In the genomic region with DNA sequence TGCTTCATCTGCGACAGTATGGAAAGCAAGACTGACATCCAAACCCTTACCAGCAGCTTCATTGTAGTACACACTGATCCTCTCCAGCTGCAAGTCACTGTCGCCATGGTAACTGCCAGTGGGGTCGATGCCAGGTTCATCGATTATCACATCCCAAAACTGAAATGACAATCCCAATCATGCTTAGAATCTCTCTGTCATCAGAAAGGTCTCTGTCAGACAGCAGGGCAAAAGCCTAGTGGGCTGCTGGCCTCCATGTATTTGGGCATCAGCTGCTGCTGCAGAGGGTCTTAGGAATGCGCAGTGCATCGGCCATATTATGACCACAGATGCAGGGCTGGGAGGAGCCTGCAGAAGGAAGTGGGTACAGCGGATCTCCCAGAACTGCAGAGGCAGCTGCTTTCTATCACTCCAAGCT, we compare ENCODE assay signal across 9 mouse cellular contexts. TPM values are rescaled to one million over a fixed set of nuclear protein-coding genes. Genes with fewer than 3 reads are reported as not detected.
DNase-seq lines count a peak whose midpoint lies in the region; ATAC-seq and TF ChIP-seq lines count a peak whose summit lies in the region.
"Had no signal": no experiment of that assay in that cellular context is flagged by ENCODE, and none has a peak within 500 bp of the region (broad histone marks: within the 10 kb centered on the region; RNA-seq: fewer than 3 reads in every experiment).

No protein-coding gene starts in this region.

- peak; percentile 47; the same call in 1 of the 2 replicates for ATAC-seq in intestine, embryonic 14.5 days (replicated peaks; ENCODE audit: low FRiP score, low TSS enrichment, low read depth)
- ATAC-seq in intestine, postnatal 0 days = no peak
- ATAC-seq in embryonic facial prominence, embryonic 14.5 days (ENCODE audit: low read depth) = peak; percentile 75
- ATAC-seq in liver, postnatal 0 days = 0 out of 2 replicates have a peak, but pooled peaks have one; percentile 27

- no peak for TF ChIP-seq POLR2A in cerebellum, adult 2 months (IDR thresholded peaks at IDR 0.05; ENCODE audit: borderline replicate concordance, insufficient read depth, low read length)

- H3K4me3 ChIP-seq in intestine, embryonic 14.5 days (ENCODE audit: low read depth, low read length) = no peak overlapping the region
- no peak overlapping the region for H3K4me3 ChIP-seq in intestine, postnatal 0 days (ENCODE audit: low read depth, low read length)
- H3K4me3 ChIP-seq in embryonic facial prominence, embryonic 14.5 days (ENCODE audit: low read depth, low read length) = no peak overlapping the region
- H3K4me3 ChIP-seq in liver, postnatal 0 days (ENCODE audit: low read depth, low read length) = no peak overlapping the region
- H3K4me3 ChIP-seq in cerebellum, adult 2 months (replicated peaks; ENCODE audit: insufficient read depth, low read depth, low read length) = no peak overlapping the region
- H3K4me3 ChIP-seq: limb, embryonic 15.5 days had no signal

- no peak for TF ChIP-seq CTCF in intestine, postnatal 0 days (IDR thresholded peaks at IDR 0.05; ENCODE audit: low read depth)
- TF ChIP-seq CTCF in liver, postnatal 0 days (IDR thresholded peaks at IDR 0.05; ENCODE audit: low read depth) = no peak
- no peak for TF ChIP-seq CTCF in cerebellum, adult 2 months (IDR thresholded peaks at IDR 0.05; ENCODE audit: borderline replicate concordance, insufficient read depth, low read depth, low read length)

- peak overlapping the region; percentile 11; the same call in 1 of the 2 replicates for H3K4me2 ChIP-seq in intestine, embryonic 14.5 days (ENCODE audit: low read length)
- no peak overlapping the region for H3K4me2 ChIP-seq in intestine, postnatal 0 days (replicated peaks; ENCODE audit: low read depth)
- no peak overlapping the region for H3K4me2 ChIP-seq in embryonic facial prominence, embryonic 14.5 days (ENCODE audit: low read depth, low read length)
- H3K4me2 ChIP-seq in liver, postnatal 0 days (ENCODE audit: low read depth, low read length) = peak overlapping the region; percentile 20; the same call in 1 of the 2 replicates
- H3K4me2 ChIP-seq: limb, embryonic 15.5 days had no signal

- no peak for TF ChIP-seq EP300 in liver, postnatal 0 days (IDR thresholded peaks at IDR 0.05; ENCODE audit: low read depth)

- peak; percentile 60 for DNase-seq in intestine, embryonic 14.5 days (ENCODE audit: low spot score)
- no peak for DNase-seq in embryonic facial prominence, embryonic 14.5 days (ENCODE audit: low spot score)
- no peak for DNase-seq in liver, postnatal 0 days
- peak; percentile 46 for DNase-seq in retina, postnatal 1 day
- no peak for DNase-seq in adrenal gland, postnatal 36 days
- no peak for DNase-seq in adipocyte (ENCODE audit: low spot score)
- DNase-seq in cerebellum, adult 2 months = no peak

- 30% methylated on average over 7 of the region's 7 CpGs for WGBS in intestine, embryonic 14.5 days
- WGBS in intestine, postnatal 0 days = 45% methylated on average over 7 of the region's 7 CpGs
- 48% methylated on average over 7 of the region's 7 CpGs for WGBS in embryonic facial prominence, embryonic 14.5 days
- 40% methylated on average over 7 of the region's 7 CpGs for WGBS in liver, postnatal 0 days (ENCODE audit: insufficient replicate concordance)
- 50% methylated on average over 7 of the region's 7 CpGs for WGBS in cerebellum, adult 2 months

- peaks cover 11% of the 10 kb centered on the region for H3K4me1 ChIP-seq in intestine, embryonic 14.5 days (replicated peaks; ENCODE audit: control insufficient read depth, insufficient read depth, low read length)
- H3K4me1 ChIP-seq in intestine, postnatal 0 days (replicated peaks; ENCODE audit: control insufficient read depth, insufficient read depth, low read length) = no peaks in the 10 kb centered on the region; the same call in 1 of the 2 replicates
- peaks cover 11% of the 10 kb centered on the region for H3K4me1 ChIP-seq in embryonic facial prominence, embryonic 14.5 days (ENCODE audit: control insufficient read depth, insufficient read depth, low read length)
- peaks cover 3% of the 10 kb centered on the region for H3K4me1 ChIP-seq in liver, postnatal 0 days (ENCODE audit: insufficient read depth)
- peaks cover 10% of the 10 kb centered on the region for H3K4me1 ChIP-seq in cerebellum, adult 2 months (ENCODE audit: control insufficient read depth, insufficient read depth, low read length)

- H3K9me3 ChIP-seq in intestine, embryonic 14.5 days (ENCODE audit: control insufficient read depth, low read length) = no peaks in the 10 kb centered on the region
- no peaks in the 10 kb centered on the region for H3K9me3 ChIP-seq in intestine, postnatal 0 days (ENCODE audit: control insufficient read depth)
- H3K9me3 ChIP-seq in embryonic facial prominence, embryonic 14.5 days (ENCODE audit: control insufficient read depth, low read length) = no peaks in the 10 kb centered on the region
- H3K9me3 ChIP-seq in liver, postnatal 0 days (ENCODE audit: low read length) = no peaks in the 10 kb centered on the region
- H3K9me3 ChIP-seq: limb, embryonic 15.5 days had no signal

- peak overlapping the region; percentile 54 for H3K27ac ChIP-seq in intestine, embryonic 14.5 days (ENCODE audit: low read depth)
- H3K27ac ChIP-seq in intestine, postnatal 0 days (ENCODE audit: low read depth, low read length) = no peak overlapping the region
- H3K27ac ChIP-seq in embryonic facial prominence, embryonic 14.5 days (replicated peaks; ENCODE audit: low read depth, low read length) = peak overlapping the region; percentile 63
- H3K27ac ChIP-seq in liver, postnatal 0 days (ENCODE audit: low read depth) = no peak overlapping the region
- H3K27ac ChIP-seq in cerebellum, adult 2 months (ENCODE audit: insufficient read depth, low read length) = no peak overlapping the region
- H3K27ac ChIP-seq: limb, embryonic 15.5 days had no signal

- H3K36me3 ChIP-seq in intestine, embryonic 14.5 days (ENCODE audit: control insufficient read depth, insufficient read depth, low read length) = no peaks in the 10 kb centered on the region
- no peaks in the 10 kb centered on the region for H3K36me3 ChIP-seq in intestine, postnatal 0 days (ENCODE audit: control insufficient read depth, insufficient read depth)
- H3K36me3 ChIP-seq in embryonic facial prominence, embryonic 14.5 days (ENCODE audit: control insufficient read depth, insufficient read depth, low read length) = no peaks in the 10 kb centered on the region
- no peaks in the 10 kb centered on the region for H3K36me3 ChIP-seq in liver, postnatal 0 days (replicated peaks; ENCODE audit: insufficient read depth, low read length)
- H3K36me3 ChIP-seq: limb, embryonic 15.5 days had no signal

- no peak overlapping the region for H3K9ac ChIP-seq in intestine, embryonic 14.5 days (ENCODE audit: low read length)
- no peak overlapping the region for H3K9ac ChIP-seq in intestine, postnatal 0 days (ENCODE audit: low read depth, low read length)
- no peak overlapping the region for H3K9ac ChIP-seq in embryonic facial prominence, embryonic 14.5 days (ENCODE audit: low read depth, low read length)
- H3K9ac ChIP-seq in liver, postnatal 0 days (replicated peaks) = no peak overlapping the region
- H3K9ac ChIP-seq: limb, embryonic 15.5 days had no signal

- H3K27me3 ChIP-seq in intestine, embryonic 14.5 days (replicated peaks; ENCODE audit: control insufficient read depth, insufficient read depth, low read length) = no peaks in the 10 kb centered on the region
- no peaks in the 10 kb centered on the region for H3K27me3 ChIP-seq in intestine, postnatal 0 days (replicated peaks; ENCODE audit: control insufficient read depth, insufficient read depth, low read length)
- H3K27me3 ChIP-seq in embryonic facial prominence, embryonic 14.5 days (replicated peaks; ENCODE audit: control insufficient read depth, insufficient read depth, low read length) = no peaks in the 10 kb centered on the region
- H3K27me3 ChIP-seq in liver, postnatal 0 days (ENCODE audit: insufficient read depth, low read length) = no peaks in the 10 kb centered on the region
- H3K27me3 ChIP-seq in cerebellum, adult 2 months (ENCODE audit: control insufficient read depth, insufficient read depth, low read length) = no peaks in the 10 kb centered on the region
- H3K27me3 ChIP-seq: limb, embryonic 15.5 days had no signal

RNA-seq across cellular contexts. Expression of gene Tubb2a, which starts 11.1 kb away (rescaled TPM):
- polyA plus RNA-seq in intestine, embryonic 14.5 days (2014; fragmentation: Nextera tagmentation; extraction: Ambion mirVana) = 200 and 219 TPM in 2 replicates
- polyA plus RNA-seq in intestine, postnatal 0 days (2015; fragmentation: Nextera tagmentation; extraction: Ambion mirVana) = 218 and 292 TPM in 2 replicates
- polyA plus RNA-seq in embryonic facial prominence, embryonic 14.5 days (2014; fragmentation: Nextera tagmentation; extraction: Ambion mirVana) = 268 and 303 TPM in 2 replicates
- polyA plus RNA-seq in liver, postnatal 0 days (2015; fragmentation: Nextera tagmentation; extraction: Ambion mirVana) = 64.7 and 78.8 TPM in 2 replicates
- 10 to 100 TPM; 24.6 to 42.9 TPM for total RNA-seq in adrenal gland, postnatal 36 days (2021)
- 850 and 867 TPM in 2 replicates for polyA plus RNA-seq in cerebellum, adult 2 months (2012; rRNA removed)

RNA-seq across cellular contexts. Expression of gene Tubb2b, which starts 41.4 kb away (rescaled TPM):
- 35.5 and 41.5 TPM in 2 replicates for polyA plus RNA-seq in intestine, embryonic 14.5 days (2014; fragmentation: Nextera tagmentation; extraction: Ambion mirVana)
- 14.1 and 15.4 TPM in 2 replicates for polyA plus RNA-seq in intestine, postnatal 0 days (2015; fragmentation: Nextera tagmentation; extraction: Ambion mirVana)
- 51.3 and 52.1 TPM in 2 replicates for polyA plus RNA-seq in embryonic facial prominence, embryonic 14.5 days (2014; fragmentation: Nextera tagmentation; extraction: Ambion mirVana)
- 0.28 and 0.31 TPM in 2 replicates for polyA plus RNA-seq in liver, postnatal 0 days (2015; fragmentation: Nextera tagmentation; extraction: Ambion mirVana)
- total RNA-seq in adrenal gland, postnatal 36 days (2021) = 1 to 10 TPM; 1.4 to 2.2 TPM
- 224 and 255 TPM in 2 replicates for polyA plus RNA-seq in cerebellum, adult 2 months (2012; rRNA removed)

RNA-seq across cellular contexts. Expression of gene Bphl, which starts 51.5 kb away (rescaled TPM):
- polyA plus RNA-seq in intestine, embryonic 14.5 days (2014; fragmentation: Nextera tagmentation; extraction: Ambion mirVana) = 40.4 TPM in 2 replicates
- polyA plus RNA-seq in intestine, postnatal 0 days (2015; fragmentation: Nextera tagmentation; extraction: Ambion mirVana) = 51.5 and 58.2 TPM in 2 replicates
- 47.2 and 52.6 TPM in 2 replicates for polyA plus RNA-seq in embryonic facial prominence, embryonic 14.5 days (2014; fragmentation: Nextera tagmentation; extraction: Ambion mirVana)
- 95.6 and 107 TPM in 2 replicates for polyA plus RNA-seq in liver, postnatal 0 days (2015; fragmentation: Nextera tagmentation; extraction: Ambion mirVana)
- 10 to 100 TPM; 89.7 to 98.7 TPM for total RNA-seq in adrenal gland, postnatal 36 days (2021)
- 70.8 and 75.3 TPM in 2 replicates for polyA plus RNA-seq in cerebellum, adult 2 months (2012; rRNA removed)

Comparison
In these comparisons a context has a peak if more than half of its experiments do, and no peak if none do; other contexts are left out.
1. H3K27ac ChIP-seq: peak in intestine, embryonic 14.5 days (single experiment) and embryonic facial prominence, embryonic 14.5 days (single experiment); none in intestine, postnatal 0 days (single experiment), liver, postnatal 0 days (single experiment) and cerebellum, adult 2 months (single experiment).
2. H3K4me2 ChIP-seq: peak in intestine, embryonic 14.5 days (single experiment) and liver, postnatal 0 days (single experiment); none in intestine, postnatal 0 days (single experiment) and embryonic facial prominence, embryonic 14.5 days (single experiment).
3. DNase-seq: peak in intestine, embryonic 14.5 days (single experiment) and retina, postnatal 1 day (single experiment); none in embryonic facial prominence, embryonic 14.5 days (single experiment), liver, postnatal 0 days (single experiment), adrenal gland, postnatal 36 days (0 of 2), adipocyte (single experiment) and cerebellum, adult 2 months (0 of 2).
4. RNA of gene Tubb2b, which starts 41.4 kb away (polyA plus RNA-seq): 224 to 255 TPM in cerebellum, adult 2 months, 51.3 to 52.1 TPM in embryonic facial prominence, embryonic 14.5 days, 35.5 to 41.5 TPM in intestine, embryonic 14.5 days and 14.1 to 15.4 TPM in intestine, postnatal 0 days; 0.28 to 0.31 TPM in liver, postnatal 0 days; every median in the first group is over 10 times any median in the second.